Mouse (Mus musculus): Measurements from ENCODE around the gene Jtb. TPM values are rescaled to one million over a fixed set of nuclear protein-coding genes. Genes with fewer than 3 reads are reported as not detected.
"Not testable (repeated sequence)": the region's sequence is repeated elsewhere in the genome, so short reads cannot be mapped to it uniquely, and the experiment has no call there.

Gene Jtb
- polyA plus RNA-seq, 1 experiment from 2014 or later: 90.3 TPM

GRCm38 (mm10) chr3:90231075-90231474 lies 322 bp upstream of the Jtb start:
- Histone ChIP-seq H3K27me3 (no peaks in the 10 kb centered on the region), H3K4me3 (peak overlapping the region; percentile 86), H3K9me3 (no peaks in the 10 kb centered on the region), H3K4me2 (peak overlapping the region; percentile 82), H3K36me3 (peaks cover 24% of the 10 kb centered on the region), H3K4me1 (replicated peaks) (peaks cover 17% of the 10 kb centered on the region), H3K9ac (peak overlapping the region; percentile 84), H3K27ac (replicated peaks) (peak overlapping the region; percentile 90)
- 17% methylated on average over 8 of the region's 8 CpGs for WGBS
- ATAC-seq (ENCODE audit: low read depth): peak; percentile 16; the same call in 1 of the 2 replicates

DNA sequence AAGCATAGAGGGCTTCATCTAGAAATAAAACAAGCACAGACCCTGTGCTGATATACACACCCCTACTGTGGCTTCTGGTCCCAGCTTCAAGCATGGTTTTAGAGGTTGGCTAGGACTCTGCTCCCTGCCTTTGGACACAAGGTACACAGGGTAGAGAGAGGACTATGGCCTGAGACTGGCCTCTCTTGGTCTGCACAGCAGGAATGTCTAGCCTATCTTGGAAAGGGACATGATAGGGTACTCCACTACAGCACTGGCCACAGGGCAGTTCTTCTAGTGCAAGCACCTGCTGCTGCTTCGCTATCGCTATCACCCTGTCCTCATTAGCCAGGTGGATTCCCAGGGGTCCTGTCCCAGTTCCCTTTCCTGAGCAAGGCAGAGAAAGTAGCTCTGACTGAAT lies 9.9 kb downstream of the Jtb start:
- ATAC-seq (ENCODE audit: low read depth): no peak
- peaks cover 14% of the 10 kb centered on the region for H3K4me1 ChIP-seq (replicated peaks)

DNA sequence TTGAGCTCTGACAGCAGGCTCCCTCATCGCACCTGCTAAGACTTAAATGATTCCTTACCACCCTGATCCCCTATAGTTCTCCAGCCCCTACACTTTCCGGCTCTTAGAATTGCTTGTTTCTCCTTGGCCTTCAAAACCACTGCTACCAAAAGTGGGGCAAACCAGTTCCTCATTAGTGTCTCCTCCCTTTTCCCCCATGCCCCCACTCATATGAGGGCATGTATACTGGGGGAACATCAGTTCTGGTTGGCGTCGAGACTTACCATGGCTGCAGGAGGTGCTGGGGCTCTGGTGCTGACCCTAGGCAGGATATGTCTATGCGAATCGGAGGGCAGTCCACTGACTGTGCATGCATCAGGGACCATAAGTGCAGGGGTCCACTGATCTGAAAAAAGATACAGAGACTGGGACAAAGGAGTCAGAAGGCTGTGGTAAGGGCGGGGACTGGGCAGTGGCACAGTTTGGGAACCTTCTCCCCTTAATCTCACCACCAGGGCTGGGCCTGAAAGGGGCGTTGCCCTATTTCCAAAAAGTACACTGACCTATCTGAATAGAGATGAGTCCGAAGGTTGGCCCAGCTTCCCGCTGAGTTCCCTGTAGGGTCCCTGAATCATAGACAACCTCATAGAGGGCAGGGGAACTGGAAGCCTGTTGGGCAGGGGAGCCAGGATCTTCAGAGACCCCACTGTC lies 10.4 kb downstream of the Jtb start:
- no peak overlapping the region for H3K9ac ChIP-seq
- no peak overlapping the region for H3K4me2 ChIP-seq
- H3K4me3 ChIP-seq: no peak overlapping the region
- H3K4me1 ChIP-seq (replicated peaks): peaks cover 14% of the 10 kb centered on the region
- ATAC-seq (ENCODE audit: low read depth): no peak
- 87% methylated on average over 10 of the region's 10 CpGs for WGBS
- peaks cover 2% of the 10 kb centered on the region for H3K36me3 ChIP-seq
- H3K9me3 ChIP-seq: no peaks in the 10 kb centered on the region
- H3K27me3 ChIP-seq: no peaks in the 10 kb centered on the region
- H3K27ac ChIP-seq (replicated peaks): no peak overlapping the region

More for the DNA sequence above, 9.9 kb downstream of the Jtb start:
- Histone ChIP-seq H3K27ac (replicated peaks) (no peak overlapping the region), H3K36me3 (peaks cover 8% of the 10 kb centered on the region), H3K9ac (no peak overlapping the region), H3K4me3 (no peak overlapping the region), H3K9me3 (no peaks in the 10 kb centered on the region), H3K4me2 (no peak overlapping the region), H3K27me3 (no peaks in the 10 kb centered on the region)
- WGBS: 86% methylated on average over 2 of the region's 2 CpGs

DNA sequence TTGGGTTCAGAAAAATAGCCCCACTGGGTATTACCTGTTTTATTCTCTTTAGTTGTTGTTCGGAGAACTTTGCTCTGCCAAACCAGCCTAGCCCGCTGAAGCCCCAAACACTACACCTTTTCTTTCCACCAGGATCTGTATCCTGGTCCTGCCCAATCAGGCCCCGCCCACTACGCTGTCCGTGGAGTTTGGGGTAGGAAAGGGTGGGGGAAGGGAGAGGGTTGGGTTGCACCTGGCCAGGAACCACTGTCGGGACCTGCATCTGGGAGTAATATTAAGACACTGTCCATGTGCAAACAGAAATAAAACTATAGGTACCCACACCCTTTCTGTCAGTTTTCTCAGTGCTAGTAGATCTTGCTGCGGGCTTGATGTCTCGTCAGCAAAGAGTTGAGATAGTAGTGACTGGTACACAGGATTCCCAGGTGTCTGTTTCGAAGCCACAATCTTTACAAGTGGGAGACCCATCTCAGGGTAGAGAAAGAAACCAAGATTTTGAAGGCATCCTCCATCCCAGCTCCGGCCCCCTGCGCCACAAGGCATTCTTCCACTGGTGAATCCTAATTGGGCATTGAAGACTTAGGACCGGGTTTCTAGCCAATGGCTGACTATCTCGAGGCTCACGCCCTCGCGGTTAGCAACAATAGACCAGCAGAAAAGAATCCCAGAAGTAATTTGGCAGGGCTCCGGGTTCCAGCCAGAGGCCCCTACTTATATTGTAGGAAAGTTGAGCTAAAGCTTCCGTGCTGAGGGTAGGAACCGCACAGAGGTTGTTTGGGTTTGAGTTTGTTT lies 11.8 kb downstream of the Jtb start, which contains the start of gene Creb3l4:
Creb3l4 (minus strand) TSS at position 529 of the 792 bp plus-strand sequence.
- Histone ChIP-seq H3K9ac (peak within 1 kb of the TSS; percentile 58), H3K4me1 (replicated peaks) (peaks cover 18% of the 10 kb centered on the region), H3K36me3 (no peaks in the 10 kb centered on the region), H3K27ac (replicated peaks) (0 out of 2 replicates have a peak within 1 kb of the TSS, but pooled peaks have one; percentile 24), H3K9me3 (no peaks in the 10 kb centered on the region), H3K4me2 (peak within 1 kb of the TSS; percentile 70), H3K4me3 (peak within 1 kb of the TSS; percentile 37), H3K27me3 (no peaks in the 10 kb centered on the region)
- 2% methylated on average over 19 of the region's 19 CpGs for WGBS
- ATAC-seq (ENCODE audit: low read depth): peak; percentile 54

- no peak overlapping the region for H3K27ac ChIP-seq (replicated peaks)
- H3K4me1 ChIP-seq (replicated peaks): peaks cover 31% of the 10 kb centered on the region
- H3K4me2 ChIP-seq: no peak overlapping the region
- no peak overlapping the region for H3K4me3 ChIP-seq
- no peak overlapping the region for H3K9ac ChIP-seq
- no peak for ATAC-seq (ENCODE audit: low read depth)
- H3K36me3 ChIP-seq: no peaks in the 10 kb centered on the region
- WGBS: 71% methylated on average over 2 of the region's 2 CpGs
- H3K9me3 ChIP-seq: no peaks in the 10 kb centered on the region
- H3K27me3 ChIP-seq: no peaks in the 10 kb centered on the region
These were observed 14.0 kb downstream of the Jtb start for GRCm38 (mm10) chr3:90245406-90245805.

- Histone ChIP-seq H3K4me3 (peak overlapping the region; percentile 67), H3K27me3 (no peaks in the 10 kb centered on the region), H3K36me3 (peaks cover 13% of the 10 kb centered on the region), H3K9ac (peak overlapping the region; percentile 77), H3K4me2 (peak overlapping the region; percentile 74), H3K27ac (replicated peaks) (peak overlapping the region; percentile 91), H3K4me1 (replicated peaks) (peaks cover 30% of the 10 kb centered on the region), H3K9me3 (no peaks in the 10 kb centered on the region)
- 2% methylated on average over 3 of the region's 3 CpGs for WGBS
- peak; percentile 34 for ATAC-seq (ENCODE audit: low read depth)
These were observed 16.2 kb downstream of the Jtb start for GRCm38 (mm10) chr3:90247630-90247959.

DNA sequence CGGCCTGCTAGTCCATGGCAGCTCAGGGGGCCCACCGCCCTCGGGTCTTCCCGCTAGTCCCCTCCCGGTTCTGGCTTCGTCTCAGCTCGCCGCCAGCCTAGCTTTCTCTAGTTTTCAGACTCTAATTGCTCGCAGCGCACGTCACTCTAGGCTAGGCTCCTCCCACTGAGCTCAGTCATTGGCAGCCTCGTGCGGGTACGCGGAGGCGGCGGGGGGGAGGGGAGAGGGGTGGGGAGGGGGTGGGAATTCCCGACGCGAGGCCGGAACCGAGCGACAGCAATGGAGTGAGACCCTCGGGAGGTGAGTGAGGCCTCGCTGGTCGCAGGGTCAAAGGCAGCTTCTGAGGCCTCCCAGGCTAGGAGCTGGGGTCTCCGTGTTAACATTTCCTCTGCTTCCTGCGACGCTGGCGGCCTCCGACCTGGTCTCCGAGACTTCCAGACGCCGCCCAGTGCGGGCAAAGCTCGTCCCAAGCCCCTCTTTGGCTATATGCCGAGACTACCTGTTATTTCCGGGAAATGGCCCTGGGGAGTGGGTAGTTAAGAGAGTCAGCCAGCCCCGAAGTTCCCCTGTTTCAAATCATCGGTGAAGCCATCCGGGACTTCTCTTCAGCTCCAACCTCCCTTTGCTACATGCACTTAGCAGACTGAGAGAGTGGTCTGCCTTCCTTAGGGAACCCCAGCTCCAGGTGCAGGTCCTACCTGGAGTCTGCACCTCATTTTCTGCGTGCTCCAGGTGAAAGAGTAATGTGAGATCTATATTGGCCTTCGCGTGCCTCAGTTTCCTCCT lies 16.8 kb downstream of the Jtb start, which contains the start of gene Slc39a1:
Slc39a1 (plus strand) TSS at position 213 of the 786 bp plus-strand sequence.
- Histone ChIP-seq H3K27ac (replicated peaks) (peak within 1 kb of the TSS; percentile 91), H3K27me3 (no peaks in the 10 kb centered on the region), H3K4me2 (peak within 1 kb of the TSS; percentile 74), H3K4me3 (peak within 1 kb of the TSS; percentile 67), H3K9ac (peak within 1 kb of the TSS; percentile 77), H3K4me1 (replicated peaks) (peaks cover 25% of the 10 kb centered on the region), H3K9me3 (no peaks in the 10 kb centered on the region), H3K36me3 (peaks cover 13% of the 10 kb centered on the region)
- WGBS: under 1% methylated on average over 44 of the region's 44 CpGs
- ATAC-seq (ENCODE audit: low read depth): peak; percentile 95

GRCm38 (mm10) chr3:90248746-90249100 lies 17.3 kb downstream of the Jtb start:
- H3K27ac ChIP-seq (replicated peaks): peak overlapping the region; percentile 86
- peaks cover 25% of the 10 kb centered on the region for H3K4me1 ChIP-seq (replicated peaks)
- H3K9me3 ChIP-seq: no peaks in the 10 kb centered on the region
- 10% methylated on average over 10 of the region's 10 CpGs for WGBS
- H3K36me3 ChIP-seq: peaks cover 13% of the 10 kb centered on the region
- no peak for ATAC-seq (ENCODE audit: low read depth)
- peak overlapping the region; percentile 77 for H3K9ac ChIP-seq
- H3K27me3 ChIP-seq: no peaks in the 10 kb centered on the region
- peak overlapping the region; percentile 74 for H3K4me2 ChIP-seq
- H3K4me3 ChIP-seq: peak overlapping the region; percentile 67

DNA sequence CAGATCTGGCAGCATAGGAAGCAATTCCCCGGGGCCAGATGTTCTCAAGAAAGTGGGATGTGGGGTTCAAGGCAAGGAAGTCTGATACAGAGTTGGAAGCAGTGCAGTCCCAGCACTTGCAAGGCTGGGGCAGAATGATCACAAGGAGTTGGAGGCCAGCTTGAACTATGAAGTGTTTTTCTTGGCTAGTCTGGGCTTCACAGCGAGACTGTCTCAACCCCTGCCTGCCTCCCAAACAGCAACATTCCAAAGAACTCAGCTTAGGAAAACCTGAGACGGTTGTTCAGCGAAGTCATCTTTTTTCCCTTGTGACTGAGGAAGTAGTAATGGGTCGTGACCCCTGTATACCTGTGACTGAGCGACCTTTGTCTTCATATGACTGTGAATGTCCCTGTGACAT lies 19.4 kb downstream of the Jtb start:
- no peak overlapping the region for H3K4me2 ChIP-seq
- no peak overlapping the region for H3K4me3 ChIP-seq
- WGBS: 78% methylated on average over 6 of the region's 6 CpGs
- no peak overlapping the region for H3K9ac ChIP-seq
- H3K27ac ChIP-seq (replicated peaks): no peak overlapping the region
- H3K27me3 ChIP-seq: no peaks in the 10 kb centered on the region
- H3K9me3 ChIP-seq: no peaks in the 10 kb centered on the region
- no peak for ATAC-seq (ENCODE audit: low read depth)
- peaks cover 35% of the 10 kb centered on the region for H3K4me1 ChIP-seq (replicated peaks)
- H3K36me3 ChIP-seq: peaks cover 13% of the 10 kb centered on the region

DNA sequence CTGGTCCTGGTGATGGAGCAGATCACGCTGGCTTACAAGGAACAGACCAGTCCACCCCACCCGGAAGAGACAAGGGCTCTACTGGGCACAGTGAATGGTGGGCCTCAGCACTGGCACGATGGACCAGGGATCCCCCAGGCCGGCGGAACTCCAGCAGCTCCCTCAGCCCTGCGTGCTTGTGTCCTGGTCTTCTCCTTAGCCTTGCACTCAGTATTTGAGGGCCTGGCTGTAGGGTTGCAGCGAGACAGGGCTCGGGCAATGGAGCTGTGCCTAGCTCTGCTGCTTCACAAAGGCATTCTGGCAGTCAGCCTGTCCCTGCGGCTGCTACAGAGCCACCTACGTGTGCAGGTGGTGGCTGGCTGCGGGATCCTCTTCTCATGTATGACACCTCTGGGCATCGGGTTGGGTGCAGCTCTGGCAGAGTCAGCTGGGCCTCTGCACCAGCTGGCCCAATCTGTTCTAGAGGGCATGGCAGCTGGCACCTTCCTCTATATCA lies 20.4 kb downstream of the Jtb start:
- WGBS: 91% methylated on average over 11 of the region's 12 CpGs

GRCm38 (mm10) chr3:90252659-90253058 lies 21.3 kb downstream of the Jtb start:
- Histone ChIP-seq H3K4me1 (replicated peaks) (peaks cover 42% of the 10 kb centered on the region), H3K36me3 (peaks cover 20% of the 10 kb centered on the region)
- 91% methylated on average over 2 of the region's 2 CpGs for WGBS
- not testable (repeated sequence) for H3K9me3 ChIP-seq; H3K4me2 ChIP-seq; ATAC-seq (ENCODE audit: low read depth); H3K27me3 ChIP-seq; H3K9ac ChIP-seq; H3K4me3 ChIP-seq; H3K27ac ChIP-seq (replicated peaks)

More for the DNA sequence above, 20.4 kb downstream of the Jtb start:
- not testable (repeated sequence) for H3K4me2 ChIP-seq; H3K4me3 ChIP-seq; H3K27ac ChIP-seq (replicated peaks); ATAC-seq (ENCODE audit: low read depth); H3K9me3 ChIP-seq; H3K9ac ChIP-seq; H3K27me3 ChIP-seq
- H3K4me1 ChIP-seq (replicated peaks): peaks cover 45% of the 10 kb centered on the region
- peaks cover 13% of the 10 kb centered on the region for H3K36me3 ChIP-seq
